Mouse (Mus musculus): ENCODE measurements around the gene Gm45716. TPM values are rescaled to one million over a fixed set of nuclear protein-coding genes. Genes with fewer than 3 reads are reported as not detected.

The Gm45716 gene
- 1.1 and 1.2 TPM in 2 replicates for polyA plus RNA-seq (2012; rRNA removed)

GRCm38 (mm10) chr11:90187441-90187840, at the start of gene Gm45716:
Gene Gm45716 (plus strand): TSS chr11:90187683.

GRCm38 (mm10) chr11:90249025-90249650, 61.7 kb downstream of the Gm45716 start, which contains the start of gene Mmd:
Gene Mmd (plus strand): TSS chr11:90249456.

Other genes with a start within 250 kb of the Gm45716 start
- 4.8 and 5.4 TPM in 2 replicates for gene Pctp, start 184.8 kb upstream of the Gm45716 start, polyA plus RNA-seq (2012; rRNA removed)
- gene Tmem100, start 157.3 kb upstream of the Gm45716 start, polyA plus RNA-seq (2012; rRNA removed): 0.12 and 0.20 TPM in 2 replicates
- 4.5 and 5.6 TPM in 2 replicates for gene Mmd, start 61.8 kb downstream of the Gm45716 start, polyA plus RNA-seq (2012; rRNA removed)
- gene Hlf, start 203.2 kb downstream of the Gm45716 start, polyA plus RNA-seq (2012; rRNA removed): 2.2 and 3.5 TPM in 2 replicates